Mouse (Mus musculus): ENCODE measurements around the gene Sirt7.

- TF ChIP-seq FLI1 (IDR thresholded peaks at IDR 0.05; ENCODE audit: low read length) (no peak), GATA1 (IDR thresholded peaks at IDR 0.05; ENCODE audit: borderline replicate concordance, low read length) (no peak)
Measured at GRCm38 (mm10) chr11:120629341-120629730, 4.3 kb upstream of the Sirt7 start.

All from megakaryocyte, embryonic 14.5 days (primary cell).